Mouse (Mus musculus) forebrain, embryonic 10.5 days (tissue): Measurements from ENCODE around the gene Hoxd11. TPM values are rescaled to one million over a fixed set of nuclear protein-coding genes. Genes with fewer than 3 reads are reported as not detected.

Source experiments
- DNase-seq: peaks from one replicate; pipeline ENCODE4 v3.0.0-alpha.2; 2017; ENCODE audit warnings: low spot score; ENCODE audit errors: extremely low spot score
- H3K27ac ChIP-seq: fragments of 300-500 bp; sonication (generic); 2 replicates; pipeline ENCODE4 v1.5.1; 2016; ENCODE audit warnings: mild to moderate bottlenecking
- H3K27me3 ChIP-seq: fragments of 300-500 bp; sonication (generic); 2 replicates; pipeline ENCODE4 v1.6.1; 2016; ENCODE audit warnings: mild to moderate bottlenecking; ENCODE audit not compliant: poor library complexity, severe bottlenecking
- H3K36me3 ChIP-seq: fragments of 300-500 bp; sonication (generic); replicated peaks from 2 replicates; pipeline ENCODE4 v1.6.1; 2016; ENCODE audit warnings: mild to moderate bottlenecking, moderate library complexity
- H3K4me1 ChIP-seq: fragments of 300-500 bp; sonication (generic); 2 replicates; pipeline ENCODE4 v1.6.1; 2016
- H3K4me3 ChIP-seq: fragments of 300-500 bp; sonication (generic); 2 replicates; pipeline ENCODE4 v1.5.1; 2016; ENCODE audit warnings: mild to moderate bottlenecking, moderate library complexity
- H3K9me3 ChIP-seq: fragments of 300-500 bp; sonication (generic); 2 replicates; pipeline ENCODE4 v1.6.1; 2016; ENCODE audit warnings: mild to moderate bottlenecking, moderate library complexity
- WGBS: fragments of 180-500 bp; shearing (Covaris S2); methylation state at CpG from one replicate; pipeline ENCODE4 v1.1.7; 2016; 5-methylcytosine and 5-hydroxymethylcytosine counted together
- polyA plus RNA-seq: library from polyadenylated mRNA; unstranded; fragments of >200 nt; fragmentation: Nextera tagmentation; extraction: Ambion mirVana; gene quantifications from 2 replicates; pipeline ENCODE4 v1.2.1, GENCODE M21; 2016

The Hoxd11 gene
- polyA plus RNA-seq, 1 experiment from 2014 or later, result not detected

DNA sequence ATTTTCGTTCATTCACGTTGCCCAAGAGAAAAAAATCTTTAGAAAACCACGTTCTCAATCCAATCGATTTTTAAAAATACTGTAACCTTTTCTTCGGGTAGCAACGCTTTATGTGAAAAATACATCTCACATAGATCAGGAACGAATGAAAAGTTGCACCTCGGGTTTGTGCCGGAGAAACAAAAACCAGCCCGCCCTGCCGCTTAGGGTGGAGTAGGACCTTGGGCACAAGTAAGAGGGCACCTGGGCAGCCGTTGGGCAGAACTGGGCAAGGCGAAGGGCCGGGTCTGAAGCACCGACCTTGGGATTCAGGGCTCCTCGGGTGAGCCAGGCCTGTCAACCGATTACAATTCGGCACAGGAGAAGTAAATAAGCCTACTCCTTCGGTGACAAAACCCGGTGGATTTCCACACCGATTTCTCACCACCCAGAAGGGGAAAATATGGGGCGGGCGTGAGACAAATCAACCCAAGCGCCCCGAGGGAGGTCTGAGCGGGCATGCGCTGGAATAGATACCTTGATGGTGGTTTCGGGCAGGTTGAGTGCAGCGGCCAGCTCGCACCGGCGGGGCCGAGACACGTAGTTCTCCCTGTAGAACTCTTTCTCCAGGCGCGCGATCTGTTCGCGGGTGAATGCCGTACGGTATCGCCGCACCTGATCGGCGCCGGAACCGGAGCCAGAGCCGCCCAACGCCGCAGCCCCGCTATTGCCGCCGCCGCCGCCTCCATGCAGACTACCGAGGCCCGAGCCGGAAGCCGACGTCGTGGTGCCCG lies 21.9 kb upstream of the Hoxd11 start:
- Histone ChIP-seq H3K27me3 (peaks cover 100% of the 10 kb centered on the region), H3K4me1 (peaks cover 20% of the 10 kb centered on the region), H3K27ac (no peak overlapping the region), H3K4me3 (peak overlapping the region; percentile 15; the same call in 1 of the 2 replicates), H3K9me3 (0 out of 2 replicates have a peak, but pooled peaks cover 4% of the 10 kb centered on the region), H3K36me3 (no peaks in the 10 kb centered on the region)
- DNase-seq, result peak; percentile 61
- whole genome bisulfite sequencing, result 3% methylated on average over 62 of the region's 62 CpGs

DNA sequence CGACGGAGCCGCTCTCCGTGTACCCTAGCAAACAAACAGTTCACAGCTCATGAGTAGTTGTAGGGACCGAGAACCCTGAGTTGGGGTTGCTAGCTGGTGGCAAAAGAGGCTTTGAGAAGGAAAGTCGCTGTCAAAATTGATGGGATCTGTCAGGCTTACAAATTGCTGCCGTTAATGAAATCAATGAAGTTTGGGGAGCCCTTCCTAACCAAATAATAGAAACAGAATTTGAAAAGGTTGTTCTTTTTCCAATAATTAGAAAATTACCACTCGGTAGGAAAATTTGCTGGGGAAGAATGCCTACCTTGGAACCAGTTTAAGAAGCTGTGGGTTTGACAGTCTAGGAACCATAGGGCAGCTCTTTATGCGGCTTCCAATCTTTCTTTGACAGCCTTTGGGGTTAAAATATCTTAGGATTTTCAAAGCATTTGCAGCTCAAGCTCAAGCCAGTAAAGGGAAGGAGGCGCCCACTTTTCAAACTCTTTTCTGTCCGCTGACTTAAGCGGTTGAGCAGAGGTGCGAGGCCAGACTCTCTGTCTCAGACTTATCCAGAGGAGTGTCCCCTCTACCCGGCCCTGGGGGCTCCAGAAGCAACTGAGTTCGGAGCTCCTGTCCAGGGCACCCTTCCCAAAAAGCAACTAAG lies 21.2 kb upstream of the Hoxd11 start:
- Histone ChIP-seq H3K27ac (no peak overlapping the region), H3K27me3 (peaks cover 100% of the 10 kb centered on the region), H3K4me3 (no peak overlapping the region), H3K36me3 (no peaks in the 10 kb centered on the region), H3K9me3 (0 out of 2 replicates have a peak, but pooled peaks cover 4% of the 10 kb centered on the region), H3K4me1 (peaks cover 20% of the 10 kb centered on the region)
- no peak for DNase-seq
- WGBS, result under 1% methylated on average over 15 of the region's 15 CpGs

DNA sequence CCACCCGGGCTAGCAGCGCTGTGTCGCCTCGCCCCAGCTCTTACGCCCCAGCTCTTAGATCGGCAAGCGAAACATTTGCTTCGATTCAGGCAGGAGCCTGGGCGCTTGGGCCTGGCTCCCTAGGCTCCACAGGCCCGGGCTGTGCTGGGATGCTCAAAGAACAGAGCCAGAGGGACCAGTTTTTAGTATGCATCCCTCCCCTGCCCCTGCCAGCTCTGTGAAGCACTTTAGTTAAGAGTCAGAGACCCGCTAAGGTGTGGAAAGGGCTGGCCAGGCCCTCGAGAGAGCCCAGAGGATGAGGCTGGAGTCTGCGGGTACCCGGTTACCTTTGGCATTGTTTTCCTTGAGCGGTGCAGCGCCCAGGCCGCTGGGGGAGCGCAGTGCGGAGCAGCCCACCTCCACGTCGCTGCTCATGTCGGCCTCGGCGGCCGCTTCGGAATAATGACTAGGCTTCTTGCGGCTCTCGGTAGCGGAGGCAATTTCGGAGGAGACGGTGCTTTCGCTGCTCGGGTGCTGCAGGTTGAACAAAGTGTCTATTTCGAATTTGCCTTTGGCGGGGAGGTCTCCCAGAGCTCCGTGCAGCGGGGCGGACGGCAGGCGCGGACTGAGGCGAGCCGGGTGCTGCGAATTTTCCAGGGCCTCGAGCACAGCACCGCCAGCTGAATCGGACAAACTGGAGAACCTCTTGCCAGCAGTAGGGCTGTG lies 20.5 kb upstream of the Hoxd11 start:
- H3K9me3 ChIP-seq, result 0 out of 2 replicates have a peak, but pooled peaks cover 4% of the 10 kb centered on the region
- H3K27ac ChIP-seq, result no peak overlapping the region
- H3K27me3 ChIP-seq, result peaks cover 100% of the 10 kb centered on the region
- DNase-seq, result peak; percentile 67
- peaks cover 20% of the 10 kb centered on the region for H3K4me1 ChIP-seq
- WGBS, result under 1% methylated on average over 47 of the region's 47 CpGs
- H3K36me3 ChIP-seq, result no peaks in the 10 kb centered on the region
- no peak overlapping the region for H3K4me3 ChIP-seq

DNA sequence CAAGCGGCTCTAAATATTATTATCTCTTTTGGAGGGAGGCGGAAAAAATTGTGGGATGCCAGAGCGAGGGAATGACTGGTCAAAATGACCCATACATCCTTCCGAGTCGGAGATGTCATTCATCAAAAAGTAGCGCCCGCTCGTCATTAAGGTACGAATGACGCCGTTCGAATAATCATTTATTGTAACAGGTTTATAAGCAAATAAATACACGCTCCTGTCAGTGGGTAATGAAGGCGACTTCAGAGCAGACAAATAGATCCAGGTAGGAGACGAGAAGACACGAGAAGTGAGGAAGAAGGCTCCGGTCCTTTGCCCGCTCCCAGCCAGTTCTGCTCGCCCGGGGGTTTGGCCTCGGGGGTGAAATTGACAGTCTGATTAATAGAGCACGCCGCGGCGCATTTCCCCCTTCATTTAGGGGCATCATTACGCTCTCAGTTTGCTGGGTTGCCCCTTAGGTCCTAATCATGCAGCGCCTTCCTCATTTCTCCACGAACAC lies 19.8 kb upstream of the Hoxd11 start, which contains the start of gene Evx2:
Gene Evx2, minus strand, starts transcription at position 51 of the 499 bp plus-strand sequence.
- no peak within 1 kb of the TSS for H3K4me3 ChIP-seq
- H3K27me3 ChIP-seq, result peaks cover 100% of the 10 kb centered on the region
- peaks cover 20% of the 10 kb centered on the region for H3K4me1 ChIP-seq
- H3K27ac ChIP-seq, result no peak within 1 kb of the TSS
- 0 out of 2 replicates have a peak, but pooled peaks cover 4% of the 10 kb centered on the region for H3K9me3 ChIP-seq
- H3K36me3 ChIP-seq, result no peaks in the 10 kb centered on the region
- no peak for DNase-seq
- 3% methylated on average over 28 of the region's 28 CpGs for WGBS

DNA sequence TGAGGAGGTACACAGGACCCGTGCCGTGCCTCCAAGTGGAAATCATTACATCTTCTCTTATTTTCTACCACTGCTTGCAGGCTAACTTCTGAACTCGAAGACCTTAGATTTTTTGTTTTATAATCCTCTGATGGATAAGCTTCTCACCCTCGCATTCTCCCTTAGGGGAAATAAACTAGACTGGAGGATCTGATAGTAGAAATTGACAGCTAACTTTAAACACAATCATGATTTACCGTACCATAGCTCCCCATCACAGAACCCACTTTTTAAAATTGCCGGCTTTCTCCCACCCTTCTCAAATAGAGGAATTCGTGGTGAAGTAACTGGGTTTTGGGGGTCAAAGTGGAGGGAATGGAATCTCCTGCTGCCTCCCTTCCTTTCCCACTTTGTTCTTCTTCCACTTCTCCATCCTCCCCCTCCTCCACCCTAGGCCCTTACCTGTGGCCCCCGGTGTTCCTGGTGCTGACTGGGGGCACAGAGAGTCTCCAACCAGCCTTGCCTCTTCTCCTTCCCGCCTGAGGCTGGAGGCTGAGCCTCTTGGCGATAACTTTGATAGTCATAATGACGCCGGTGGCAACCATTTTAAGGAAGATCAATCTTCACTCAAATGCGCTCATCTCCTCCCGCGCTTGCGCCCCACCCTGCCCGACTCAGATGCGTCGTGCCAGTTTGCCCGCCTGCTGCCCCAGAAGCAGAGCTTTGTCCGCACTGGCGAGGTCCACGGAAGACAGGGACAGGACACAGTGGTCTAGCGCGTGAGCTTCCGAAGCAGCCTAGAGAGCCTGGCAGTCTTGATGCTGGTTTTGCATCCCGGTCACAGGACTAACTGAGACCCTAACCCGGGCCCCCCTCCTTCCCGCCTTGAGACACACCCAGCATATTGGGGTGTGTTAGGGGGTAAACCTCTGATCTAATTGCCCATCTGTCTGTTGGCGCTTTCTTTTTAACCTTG lies 18.7 kb upstream of the Hoxd11 start:
- Histone ChIP-seq H3K27ac (no peak overlapping the region), H3K9me3 (no peaks in the 10 kb centered on the region), H3K36me3 (no peaks in the 10 kb centered on the region), H3K4me1 (peaks cover 16% of the 10 kb centered on the region), H3K27me3 (peaks cover 100% of the 10 kb centered on the region), H3K4me3 (no peak overlapping the region)
- 2% methylated on average over 30 of the region's 30 CpGs for WGBS
- peak; percentile 48 for DNase-seq

DNA sequence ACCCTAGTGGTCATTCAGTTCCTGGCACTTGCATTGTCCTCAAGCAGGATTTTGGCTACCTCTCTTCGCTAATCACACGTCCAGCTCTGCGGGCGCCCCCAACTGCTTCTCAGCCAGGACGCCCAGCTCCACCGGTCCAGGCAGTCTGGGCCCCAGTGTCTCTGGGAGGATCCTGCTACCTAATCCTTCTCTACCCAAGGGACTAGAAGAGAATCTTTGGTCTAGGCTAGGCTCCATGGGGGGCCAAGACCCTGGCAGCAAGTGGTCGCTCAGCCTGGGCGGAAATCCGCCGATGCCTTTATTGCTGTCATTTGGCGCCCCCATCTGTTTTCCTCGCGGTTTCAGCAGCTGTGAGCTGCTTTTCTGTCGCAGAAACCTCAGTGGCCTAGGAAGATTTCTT lies 17.7 kb upstream of the Hoxd11 start:
- H3K36me3 ChIP-seq, result no peaks in the 10 kb centered on the region
- H3K27me3 ChIP-seq, result peaks cover 100% of the 10 kb centered on the region
- WGBS, result under 1% methylated on average over 14 of the region's 14 CpGs
- peak overlapping the region; percentile 25; the same call in 1 of the 2 replicates for H3K4me3 ChIP-seq
- H3K9me3 ChIP-seq, result no peaks in the 10 kb centered on the region
- H3K4me1 ChIP-seq, result peaks cover 10% of the 10 kb centered on the region
- H3K27ac ChIP-seq, result no peak overlapping the region
- DNase-seq, result peak; percentile 75

DNA sequence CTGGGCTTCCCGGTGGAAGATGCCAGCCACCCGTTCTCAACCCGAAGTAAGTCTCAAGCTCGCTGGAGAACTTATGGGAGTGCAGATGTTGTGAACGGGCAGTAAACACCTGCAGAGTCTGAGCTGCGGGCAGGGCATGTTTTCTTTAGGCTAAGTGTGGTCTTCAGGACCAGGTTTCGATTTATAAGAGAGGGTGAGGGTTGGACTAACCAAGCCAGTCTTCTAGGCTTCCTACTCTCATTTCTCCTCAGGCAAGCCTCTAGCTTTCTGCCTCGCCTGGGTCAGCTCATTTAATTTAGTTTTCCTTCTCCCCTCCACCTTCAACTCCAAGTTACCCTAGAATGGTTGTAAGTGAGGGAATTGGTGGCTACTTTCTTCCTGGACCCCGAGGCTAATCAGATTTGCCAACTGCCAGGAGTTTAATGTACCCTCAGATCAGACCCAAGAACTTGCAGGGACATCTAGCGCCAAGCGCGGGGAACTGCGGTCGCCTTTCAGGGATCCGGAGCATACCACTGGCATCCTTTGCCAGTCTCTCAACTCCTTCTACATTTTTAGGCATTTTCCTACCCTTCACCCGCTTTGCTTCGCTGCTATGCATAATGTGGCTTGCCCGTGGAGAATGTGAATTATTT lies 15.9 kb upstream of the Hoxd11 start:
- Histone ChIP-seq H3K27ac (no peak overlapping the region), H3K4me1 (peaks cover 16% of the 10 kb centered on the region), H3K4me3 (no peak overlapping the region), H3K9me3 (no peaks in the 10 kb centered on the region), H3K36me3 (no peaks in the 10 kb centered on the region), H3K27me3 (peaks cover 100% of the 10 kb centered on the region)
- DNase-seq, result peak; percentile 74
- WGBS, result 5% methylated on average over 18 of the region's 18 CpGs

DNA sequence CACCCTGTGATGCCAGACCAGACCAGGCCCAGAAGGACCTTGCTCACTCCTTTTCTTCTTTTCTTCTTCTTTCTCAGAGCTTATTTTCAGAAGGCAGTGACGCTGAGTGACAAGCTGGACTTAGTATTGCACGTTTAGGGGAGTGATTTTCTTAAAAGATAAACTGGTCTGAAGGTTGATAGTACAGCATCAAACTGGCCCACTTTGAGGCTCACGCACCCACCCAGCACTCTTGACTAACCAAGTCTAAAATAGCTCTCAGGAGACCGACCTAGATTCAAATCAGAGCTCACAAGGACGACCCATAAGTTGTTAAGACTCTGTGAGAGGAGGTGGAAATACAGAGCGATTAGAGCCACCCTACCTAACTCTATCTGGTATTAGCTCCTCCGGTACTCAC lies 12.9 kb upstream of the Hoxd11 start:
- Histone ChIP-seq H3K9me3 (no peaks in the 10 kb centered on the region), H3K4me1 (peaks cover 16% of the 10 kb centered on the region), H3K27ac (no peak overlapping the region), H3K36me3 (no peaks in the 10 kb centered on the region), H3K27me3 (peaks cover 100% of the 10 kb centered on the region), H3K4me3 (no peak overlapping the region)
- DNase-seq, result peak; percentile 26
- 2% methylated on average over 7 of the region's 7 CpGs for WGBS

DNA sequence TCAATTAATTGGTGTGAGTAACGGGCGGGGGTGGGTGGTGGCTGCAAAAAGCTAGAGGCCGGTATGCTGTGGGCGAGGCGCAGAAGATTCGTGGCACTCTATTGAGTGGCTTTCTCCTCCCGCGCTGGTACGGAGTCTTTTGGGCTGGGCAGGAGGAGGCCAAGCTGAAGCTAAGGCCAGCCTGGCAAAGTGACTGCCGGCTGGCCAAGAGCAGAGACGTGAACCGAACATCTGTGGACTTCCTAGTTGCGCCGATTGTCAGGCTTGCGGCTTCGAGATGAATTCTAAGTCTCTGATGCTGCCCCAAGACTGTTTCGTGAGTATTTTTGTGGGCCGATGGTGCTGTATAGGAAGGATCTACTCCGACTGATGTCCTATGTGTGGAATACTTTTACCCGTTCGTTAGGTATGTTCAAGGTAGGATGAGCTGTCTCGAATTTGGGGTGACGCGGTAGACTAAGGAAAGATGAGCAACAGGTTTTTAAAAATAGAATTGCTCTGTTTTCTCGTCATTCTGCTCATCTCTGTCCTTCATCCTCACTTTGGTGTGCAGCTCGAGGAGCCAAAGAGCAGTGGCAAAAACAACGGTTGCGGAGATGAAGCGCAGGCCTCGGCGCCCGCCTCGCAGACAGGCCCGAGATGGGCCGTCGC lies 12.0 kb upstream of the Hoxd11 start:
- H3K4me3 ChIP-seq, result no peak overlapping the region; the same call in 1 of the 2 replicates
- DNase-seq, result peak; percentile 46
- WGBS, result 2% methylated on average over 36 of the region's 36 CpGs

DNA sequence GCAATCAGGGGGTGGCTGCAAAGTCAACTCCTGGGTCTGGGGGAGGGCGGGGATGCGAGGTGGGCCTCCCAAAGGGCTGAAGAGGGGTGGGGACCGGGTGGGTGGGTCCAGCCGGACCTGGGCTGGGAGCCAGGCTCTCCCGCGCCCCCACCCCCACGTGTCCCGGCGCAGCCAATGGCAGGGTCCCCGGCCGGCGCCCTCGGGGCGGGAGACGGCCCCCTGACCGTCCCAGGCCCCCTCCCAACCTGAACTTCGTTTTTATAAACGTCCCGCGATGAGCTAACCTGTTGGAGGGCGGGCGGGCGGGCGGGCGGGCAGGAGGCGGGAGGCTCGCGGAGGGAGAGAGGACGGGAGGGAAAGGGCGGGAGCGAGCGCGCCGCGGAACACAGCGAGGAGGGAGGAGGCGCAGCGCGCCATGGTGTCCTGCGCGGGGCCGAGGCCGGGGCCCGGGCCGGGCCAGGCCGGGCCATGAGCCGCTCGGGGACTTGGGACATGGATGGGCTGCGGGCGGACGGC lies 11.5 kb upstream of the Hoxd11 start, which contains the start of gene Hoxd13:
Gene Hoxd13, plus strand, starts transcription at position 469 of the 516 bp plus-strand sequence.
- peaks cover 18% of the 10 kb centered on the region for H3K4me1 ChIP-seq
- H3K27me3 ChIP-seq, result peaks cover 100% of the 10 kb centered on the region
- no peak for DNase-seq
- under 1% methylated on average over 49 of the region's 51 CpGs for WGBS
- no peaks in the 10 kb centered on the region for H3K9me3 ChIP-seq
- no peak within 1 kb of the TSS for H3K27ac ChIP-seq
- H3K4me3 ChIP-seq, result peak within 1 kb of the TSS; percentile 51
- H3K36me3 ChIP-seq, result no peaks in the 10 kb centered on the region

More for the DNA sequence above, 12.0 kb upstream of the Hoxd11 start:
- Histone ChIP-seq H3K4me1 (peaks cover 13% of the 10 kb centered on the region), H3K27me3 (peaks cover 100% of the 10 kb centered on the region), H3K9me3 (no peaks in the 10 kb centered on the region), H3K27ac (no peak overlapping the region), H3K36me3 (no peaks in the 10 kb centered on the region)
